Mouse (Mus musculus): ENCODE measurements around the gene Dnajb11. TPM values are rescaled to one million over a fixed set of nuclear protein-coding genes. Genes with fewer than 3 reads are reported as not detected.

Dnajb11 gene
- polyA plus RNA-seq (2015; fragmentation: Nextera tagmentation; extraction: Ambion mirVana) = 108 and 119 TPM in 2 replicates

GRCm38 (mm10) chr16:22857431-22858113 lies at the start of gene Dnajb11, which contains the start of gene Tbccd1:
Dnajb11 (plus strand) TSS chr16:22857845.
Tbccd1 (minus strand) TSS chr16:22857669.
- Histone ChIP-seq H3K4me3 (replicated peaks; ENCODE audit: low read depth, low read length) (peak within 1 kb of the TSS; percentile 96), H3K27ac (peak within 1 kb of the TSS; percentile 83), H3K9ac (ENCODE audit: low read depth, low read length) (peak within 1 kb of the TSS; percentile 84), H3K4me2 (ENCODE audit: low read length) (peak within 1 kb of the TSS; percentile 87), H3K27me3 (ENCODE audit: insufficient read depth, low read length) (no peaks in the 10 kb centered on the region), H3K4me1 (replicated peaks; ENCODE audit: insufficient read depth, low read length) (peaks cover 7% of the 10 kb centered on the region), H3K36me3 (ENCODE audit: insufficient read depth, low read length) (0 out of 2 replicates have a peak, but pooled peaks cover 6% of the 10 kb centered on the region), H3K9me3 (replicated peaks; ENCODE audit: low read length) (no peaks in the 10 kb centered on the region)
- ATAC-seq (replicated peaks; ENCODE audit: low FRiP score, low read depth) = peak; percentile 100
- WGBS = under 1% methylated on average over 62 of the region's 62 CpGs
- no peak for TF ChIP-seq CTCF (IDR thresholded peaks at IDR 0.05; ENCODE audit: low read depth)
- DNase-seq (ENCODE audit: low spot score) = peak; percentile 100

GRCm38 (mm10) chr16:22811477-22811876 lies 46.2 kb upstream of the Dnajb11 start, which contains the start of gene Crygs:
Crygs (minus strand) TSS chr16:22811577.
- DNase-seq (ENCODE audit: low spot score) (peak; percentile 62), ATAC-seq (replicated peaks; ENCODE audit: low FRiP score, low read depth) (no peak)
- 0 out of 2 replicates have a peak, but pooled peaks cover 5% of the 10 kb centered on the region for H3K36me3 ChIP-seq (ENCODE audit: insufficient read depth, low read length)
- H3K27ac ChIP-seq = no peak within 1 kb of the TSS
- no peak within 1 kb of the TSS for H3K9ac ChIP-seq (ENCODE audit: low read depth, low read length)
- TF ChIP-seq CTCF (IDR thresholded peaks at IDR 0.05; ENCODE audit: low read depth) = no peak
- 47% methylated on average over 2 of the region's 2 CpGs for WGBS
- H3K9me3 ChIP-seq (replicated peaks; ENCODE audit: low read length) = no peaks in the 10 kb centered on the region
- no peaks in the 10 kb centered on the region for H3K4me1 ChIP-seq (replicated peaks; ENCODE audit: insufficient read depth, low read length)
- H3K4me2 ChIP-seq (ENCODE audit: low read length) = no peak within 1 kb of the TSS
- no peak within 1 kb of the TSS for H3K4me3 ChIP-seq (replicated peaks; ENCODE audit: low read depth, low read length)
- no peaks in the 10 kb centered on the region for H3K27me3 ChIP-seq (ENCODE audit: insufficient read depth, low read length)

- WGBS = 40% methylated on average over 8 of the region's 8 CpGs
- Histone ChIP-seq H3K4me3 (replicated peaks; ENCODE audit: low read depth, low read length) (no peak overlapping the region), H3K4me2 (ENCODE audit: low read length) (no peak overlapping the region), H3K27ac (no peak overlapping the region), H3K36me3 (ENCODE audit: insufficient read depth, low read length) (0 out of 2 replicates have a peak, but pooled peaks cover 13% of the 10 kb centered on the region), H3K4me1 (replicated peaks; ENCODE audit: insufficient read depth, low read length) (no peaks in the 10 kb centered on the region), H3K9ac (ENCODE audit: low read depth, low read length) (no peak overlapping the region), H3K9me3 (replicated peaks; ENCODE audit: low read length) (no peaks in the 10 kb centered on the region), H3K27me3 (ENCODE audit: insufficient read depth, low read length) (no peaks in the 10 kb centered on the region)
- no peak for ATAC-seq (replicated peaks; ENCODE audit: low FRiP score, low read depth)
- DNase-seq (ENCODE audit: low spot score) = peak; percentile 61
- TF ChIP-seq CTCF (IDR thresholded peaks at IDR 0.05; ENCODE audit: low read depth) = peak; percentile 60
Measured at GRCm38 (mm10) chr16:22820731-22821130, 36.9 kb upstream of the Dnajb11 start.

- Histone ChIP-seq H3K36me3 (ENCODE audit: insufficient read depth, low read length) (peaks cover 12% of the 10 kb centered on the region; the same call in 1 of the 2 replicates), H3K27me3 (ENCODE audit: insufficient read depth, low read length) (no peaks in the 10 kb centered on the region), H3K9ac (ENCODE audit: low read depth, low read length) (no peak overlapping the region), H3K4me2 (ENCODE audit: low read length) (no peak overlapping the region), H3K9me3 (replicated peaks; ENCODE audit: low read length) (no peaks in the 10 kb centered on the region), H3K4me1 (replicated peaks; ENCODE audit: insufficient read depth, low read length) (no peaks in the 10 kb centered on the region), H3K4me3 (replicated peaks; ENCODE audit: low read depth, low read length) (no peak overlapping the region), H3K27ac (no peak overlapping the region)
- ATAC-seq (replicated peaks; ENCODE audit: low FRiP score, low read depth) (no peak; the same call in 1 of the 2 replicates), DNase-seq (ENCODE audit: low spot score) (no peak)
- WGBS = 88% methylated on average over 3 of the region's 3 CpGs
- TF ChIP-seq CTCF (IDR thresholded peaks at IDR 0.05; ENCODE audit: low read depth) = no peak
Measured at GRCm38 (mm10) chr16:22832932-22833525, 24.6 kb upstream of the Dnajb11 start.

GRCm38 (mm10) chr16:22839146-22839857 lies 18.3 kb upstream of the Dnajb11 start:
- 81% methylated on average over 3 of the region's 3 CpGs for WGBS

GRCm38 (mm10) chr16:22842871-22843270 lies 14.8 kb upstream of the Dnajb11 start:
- DNase-seq (ENCODE audit: low spot score) (no peak), ATAC-seq (replicated peaks; ENCODE audit: low FRiP score, low read depth) (no peak)
- Histone ChIP-seq H3K4me2 (ENCODE audit: low read length) (no peak overlapping the region), H3K4me1 (replicated peaks; ENCODE audit: insufficient read depth, low read length) (0 out of 2 replicates have a peak, but pooled peaks cover 4% of the 10 kb centered on the region), H3K27ac (no peak overlapping the region), H3K4me3 (replicated peaks; ENCODE audit: low read depth, low read length) (no peak overlapping the region), H3K36me3 (ENCODE audit: insufficient read depth, low read length) (no peaks in the 10 kb centered on the region), H3K9me3 (replicated peaks; ENCODE audit: low read length) (no peaks in the 10 kb centered on the region), H3K9ac (ENCODE audit: low read depth, low read length) (no peak overlapping the region), H3K27me3 (ENCODE audit: insufficient read depth, low read length) (no peaks in the 10 kb centered on the region)
- TF ChIP-seq CTCF (IDR thresholded peaks at IDR 0.05; ENCODE audit: low read depth) = no peak
- WGBS = 94% methylated on average over 5 of the region's 5 CpGs

More at GRCm38 (mm10) chr16:22839146-22839857, 18.3 kb upstream of the Dnajb11 start:
- Histone ChIP-seq H3K4me1 (replicated peaks; ENCODE audit: insufficient read depth, low read length) (no peaks in the 10 kb centered on the region), H3K36me3 (ENCODE audit: insufficient read depth, low read length) (0 out of 2 replicates have a peak, but pooled peaks cover 4% of the 10 kb centered on the region), H3K4me2 (ENCODE audit: low read length) (no peak overlapping the region), H3K27ac (no peak overlapping the region), H3K9ac (ENCODE audit: low read depth, low read length) (no peak overlapping the region), H3K27me3 (ENCODE audit: insufficient read depth, low read length) (no peaks in the 10 kb centered on the region), H3K9me3 (replicated peaks; ENCODE audit: low read length) (no peaks in the 10 kb centered on the region), H3K4me3 (replicated peaks; ENCODE audit: low read depth, low read length) (no peak overlapping the region)
- no peak for ATAC-seq (replicated peaks; ENCODE audit: low FRiP score, low read depth)
- TF ChIP-seq CTCF (IDR thresholded peaks at IDR 0.05; ENCODE audit: low read depth) = no peak
- DNase-seq (ENCODE audit: low spot score) = no peak

Measured in kidney, postnatal 0 days (tissue).